Mouse (Mus musculus): ENCODE data around the gene Dazl.

DNA sequence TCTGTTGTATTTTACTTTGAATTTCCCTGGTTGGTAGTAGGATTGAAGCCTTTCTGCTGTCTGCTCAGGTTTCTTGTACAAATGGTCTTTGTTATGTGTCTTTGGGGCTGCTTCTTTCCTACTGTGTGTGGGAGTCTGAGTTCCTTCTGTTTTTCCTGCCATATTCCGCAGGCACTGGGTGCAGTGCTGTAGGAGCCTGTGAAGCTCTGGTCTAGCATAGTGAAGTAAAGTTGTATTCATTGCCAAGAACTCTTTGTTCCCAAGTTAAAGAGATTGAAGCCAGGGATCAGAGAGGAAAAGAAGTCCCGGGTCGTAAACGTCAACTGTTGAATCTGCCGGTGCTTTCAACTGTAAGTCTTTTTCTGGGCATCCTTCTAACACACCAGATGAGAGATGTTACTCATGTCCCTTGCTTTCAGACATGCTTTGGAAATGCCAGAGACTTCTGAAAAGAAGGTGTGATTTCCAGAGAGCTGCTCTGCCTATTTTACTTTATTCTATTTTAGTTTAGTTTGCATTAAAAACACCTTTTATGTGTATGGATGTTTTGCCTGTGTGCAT, 16.2 kb upstream of the Dazl start:
- no peak for TF ChIP-seq POLR2A (IDR thresholded peaks at IDR 0.05; ENCODE audit: low read depth, low read length)
- TF ChIP-seq CTCF (IDR thresholded peaks at IDR 0.05; ENCODE audit: extremely low read depth, insufficient read length, insufficient replicate concordance, low read depth, low read length): no peak

Data from small intestine, adult 2 months (tissue).